In genomic region chr17:34922939-34923338, GRCm38 (mm10) we compare ENCODE assay signal across 12 mouse cellular contexts. TPM values are rescaled to one million over a fixed set of nuclear protein-coding genes. Genes with fewer than 3 reads are reported as not detected.
A peak's percentile ranks its signal among the peaks of the same experiment; 100 is the strongest.
DNase-seq lines count a peak whose midpoint lies in the region; ATAC-seq and TF ChIP-seq lines count a peak whose summit lies in the region.
"Had no signal": no experiment of that assay in that cellular context is flagged by ENCODE, and none has a peak within 500 bp of the region (broad histone marks: within the 10 kb centered on the region; RNA-seq: fewer than 3 reads in every experiment).

No protein-coding gene starts in this region.

- no peaks in the 10 kb centered on the region for H3K9me3 ChIP-seq in hindbrain, embryonic 12.5 days (replicated peaks)
- no peaks in the 10 kb centered on the region for H3K9me3 ChIP-seq in hindbrain, embryonic 13.5 days
- no peaks in the 10 kb centered on the region for H3K9me3 ChIP-seq in midbrain, postnatal 0 days (ENCODE audit: low read length)
- no peaks in the 10 kb centered on the region for H3K9me3 ChIP-seq in midbrain, embryonic 13.5 days
- H3K9me3 ChIP-seq in intestine, embryonic 15.5 days: no peaks in the 10 kb centered on the region
- H3K9me3 ChIP-seq: kidney, embryonic 15.5 days had no signal

- no peak overlapping the region for H3K4me3 ChIP-seq in hindbrain, embryonic 12.5 days
- no peak overlapping the region for H3K4me3 ChIP-seq in hindbrain, embryonic 13.5 days
- no peak overlapping the region for H3K4me3 ChIP-seq in midbrain, postnatal 0 days (ENCODE audit: low read depth, low read length)
- no peak overlapping the region for H3K4me3 ChIP-seq in midbrain, embryonic 13.5 days (replicated peaks)
- H3K4me3 ChIP-seq in intestine, embryonic 15.5 days (replicated peaks): no peak overlapping the region
- H3K4me3 ChIP-seq: kidney, embryonic 15.5 days had no signal

- no peak for ATAC-seq in hindbrain, embryonic 12.5 days (ENCODE audit: low FRiP score)
- no peak for ATAC-seq in hindbrain, embryonic 13.5 days (ENCODE audit: low FRiP score)
- no peak for ATAC-seq in midbrain, postnatal 0 days (ENCODE audit: low FRiP score)
- ATAC-seq in midbrain, embryonic 13.5 days: no peak
- ATAC-seq in intestine, embryonic 15.5 days: 0 out of 2 replicates have a peak, but pooled peaks have one; percentile 13

- no peaks in the 10 kb centered on the region for H3K4me1 ChIP-seq in hindbrain, embryonic 12.5 days
- no peaks in the 10 kb centered on the region for H3K4me1 ChIP-seq in hindbrain, embryonic 13.5 days (replicated peaks)
- no peaks in the 10 kb centered on the region for H3K4me1 ChIP-seq in midbrain, postnatal 0 days (ENCODE audit: insufficient read depth, low read length)
- H3K4me1 ChIP-seq in midbrain, embryonic 13.5 days (replicated peaks): no peaks in the 10 kb centered on the region
- H3K4me1 ChIP-seq in intestine, embryonic 15.5 days (replicated peaks): 0 out of 2 replicates have a peak, but pooled peaks cover 3% of the 10 kb centered on the region

- peak overlapping the region; percentile 35; the same call in 1 of the 2 replicates for H3K9ac ChIP-seq in hindbrain, embryonic 12.5 days
- no peak overlapping the region for H3K9ac ChIP-seq in hindbrain, embryonic 13.5 days
- H3K9ac ChIP-seq in midbrain, postnatal 0 days (replicated peaks; ENCODE audit: low read length, poor library complexity, severe bottlenecking): no peak overlapping the region
- no peak overlapping the region; the same call in 1 of the 2 replicates for H3K9ac ChIP-seq in midbrain, embryonic 13.5 days (replicated peaks)
- H3K9ac ChIP-seq in intestine, embryonic 15.5 days: no peak overlapping the region
- H3K9ac ChIP-seq: kidney, embryonic 15.5 days had no signal

- no peak overlapping the region for H3K27ac ChIP-seq in hindbrain, embryonic 12.5 days
- H3K27ac ChIP-seq in hindbrain, embryonic 13.5 days: no peak overlapping the region
- no peak overlapping the region for H3K27ac ChIP-seq in midbrain, postnatal 0 days (ENCODE audit: low read depth, low read length)
- H3K27ac ChIP-seq in midbrain, embryonic 13.5 days: no peak overlapping the region
- no peak overlapping the region for H3K27ac ChIP-seq in intestine, embryonic 15.5 days
- H3K27ac ChIP-seq: kidney, embryonic 15.5 days had no signal

- no peaks in the 10 kb centered on the region for H3K27me3 ChIP-seq in hindbrain, embryonic 12.5 days
- no peaks in the 10 kb centered on the region for H3K27me3 ChIP-seq in hindbrain, embryonic 13.5 days
- no peaks in the 10 kb centered on the region for H3K27me3 ChIP-seq in midbrain, postnatal 0 days (ENCODE audit: insufficient read depth, low read length)
- H3K27me3 ChIP-seq in midbrain, embryonic 13.5 days: no peaks in the 10 kb centered on the region
- no peaks in the 10 kb centered on the region for H3K27me3 ChIP-seq in intestine, embryonic 15.5 days (replicated peaks)
- H3K27me3 ChIP-seq: kidney, embryonic 15.5 days had no signal

- no peaks in the 10 kb centered on the region for H3K36me3 ChIP-seq in hindbrain, embryonic 12.5 days
- no peaks in the 10 kb centered on the region for H3K36me3 ChIP-seq in hindbrain, embryonic 13.5 days
- H3K36me3 ChIP-seq in midbrain, postnatal 0 days (ENCODE audit: insufficient read depth, low read length): no peaks in the 10 kb centered on the region
- H3K36me3 ChIP-seq in midbrain, embryonic 13.5 days: no peaks in the 10 kb centered on the region
- H3K36me3 ChIP-seq in intestine, embryonic 15.5 days: no peaks in the 10 kb centered on the region
- H3K36me3 ChIP-seq: kidney, embryonic 15.5 days had no signal

- no peak for DNase-seq in midbrain, postnatal 0 days (ENCODE audit: low spot score)
- peak; percentile 68 for DNase-seq in thymus, postnatal 4 days
- no peak for DNase-seq in heart, postnatal 4 days
- DNase-seq in heart, adult 11 months: no peak
- DNase-seq: cerebellum, adult 9-11 months; lung, adult 2 months had no signal

- WGBS in hindbrain, embryonic 12.5 days: 52% methylated on average over 6 of the region's 6 CpGs
- WGBS in hindbrain, embryonic 13.5 days: 51% methylated on average over 6 of the region's 6 CpGs
- WGBS in midbrain, postnatal 0 days: 54% methylated on average over 6 of the region's 6 CpGs
- 48% methylated on average over 6 of the region's 6 CpGs for WGBS in midbrain, embryonic 13.5 days
- WGBS in intestine, embryonic 15.5 days: 48% methylated on average over 6 of the region's 6 CpGs

- 0 out of 2 replicates have a peak, but pooled peaks have one; percentile 16 for TF ChIP-seq CTCF in midbrain, postnatal 0 days (IDR thresholded peaks at IDR 0.05)

- H3K4me2 ChIP-seq in hindbrain, embryonic 12.5 days (replicated peaks): no peak overlapping the region
- H3K4me2 ChIP-seq in hindbrain, embryonic 13.5 days: no peak overlapping the region
- no peak overlapping the region for H3K4me2 ChIP-seq in midbrain, postnatal 0 days (ENCODE audit: low read depth, low read length, poor library complexity, severe bottlenecking)
- no peak overlapping the region for H3K4me2 ChIP-seq in midbrain, embryonic 13.5 days (replicated peaks)
- H3K4me2 ChIP-seq in intestine, embryonic 15.5 days (replicated peaks): no peak overlapping the region
- H3K4me2 ChIP-seq: heart, embryonic 11.5 days; kidney, embryonic 15.5 days had no signal

RNA-seq across cellular contexts. Expression of gene Neu1, which starts 8.1 kb away (rescaled TPM):
- polyA plus RNA-seq in hindbrain, embryonic 12.5 days (2016; fragmentation: Nextera tagmentation; extraction: Ambion mirVana): 25.2 and 28.2 TPM in 2 replicates
- polyA plus RNA-seq in hindbrain, embryonic 13.5 days (2015; fragmentation: Nextera tagmentation; extraction: Ambion mirVana): 30.6 and 31.5 TPM in 2 replicates
- 43.3 and 96.3 TPM in 2 replicates for total RNA-seq in midbrain, postnatal 0 days (2014; rRNA removed)
- 42.7 and 47.3 TPM in 2 replicates for polyA plus RNA-seq in midbrain, postnatal 0 days (2015; fragmentation: Nextera tagmentation; extraction: Ambion mirVana)
- polyA plus RNA-seq in midbrain, embryonic 13.5 days (2015; fragmentation: Nextera tagmentation; extraction: Ambion mirVana): 25.5 and 25.9 TPM in 2 replicates
- 118 and 134 TPM in 2 replicates for polyA plus RNA-seq in intestine, embryonic 15.5 days (2015; fragmentation: Nextera tagmentation; extraction: Ambion mirVana)
- 10 to 100 TPM; 10.1 to 11.7 TPM for total RNA-seq in heart, postnatal 4 days (2021)

RNA-seq across cellular contexts. Expression of gene Slc44a4, which starts 8.7 kb away (rescaled TPM):
- 0.13 and 0.15 TPM in 2 replicates for polyA plus RNA-seq in hindbrain, embryonic 12.5 days (2016; fragmentation: Nextera tagmentation; extraction: Ambion mirVana)
- polyA plus RNA-seq in hindbrain, embryonic 13.5 days (2015; fragmentation: Nextera tagmentation; extraction: Ambion mirVana): 0.17 TPM in 1 of 2 replicates, not detected in the other
- total RNA-seq in midbrain, postnatal 0 days (2014; rRNA removed): 0.49 TPM in 1 of 2 replicates, not detected in the other
- polyA plus RNA-seq in midbrain, postnatal 0 days (2015; fragmentation: Nextera tagmentation; extraction: Ambion mirVana): 0.11 TPM in 1 of 2 replicates, not detected in the other
- 0.09 TPM in 1 of 2 replicates, not detected in the other for polyA plus RNA-seq in midbrain, embryonic 13.5 days (2015; fragmentation: Nextera tagmentation; extraction: Ambion mirVana)
- polyA plus RNA-seq in intestine, embryonic 15.5 days (2015; fragmentation: Nextera tagmentation; extraction: Ambion mirVana): 56.2 and 60.4 TPM in 2 replicates
- total RNA-seq in heart, postnatal 4 days (2021): not detected

RNA-seq across cellular contexts. Expression of gene Ehmt2, which starts 24.7 kb away (rescaled TPM):
- 110 and 113 TPM in 2 replicates for polyA plus RNA-seq in hindbrain, embryonic 12.5 days (2016; fragmentation: Nextera tagmentation; extraction: Ambion mirVana)
- polyA plus RNA-seq in hindbrain, embryonic 13.5 days (2015; fragmentation: Nextera tagmentation; extraction: Ambion mirVana): 90.1 and 98.0 TPM in 2 replicates
- 312 and 375 TPM in 2 replicates for total RNA-seq in midbrain, postnatal 0 days (2014; rRNA removed)
- 58.8 and 69.0 TPM in 2 replicates for polyA plus RNA-seq in midbrain, postnatal 0 days (2015; fragmentation: Nextera tagmentation; extraction: Ambion mirVana)
- 105 and 114 TPM in 2 replicates for polyA plus RNA-seq in midbrain, embryonic 13.5 days (2015; fragmentation: Nextera tagmentation; extraction: Ambion mirVana)
- polyA plus RNA-seq in intestine, embryonic 15.5 days (2015; fragmentation: Nextera tagmentation; extraction: Ambion mirVana): 61.2 and 67.6 TPM in 2 replicates
- total RNA-seq in heart, postnatal 4 days (2021): 10 to 100 TPM; 55.7 to 56.8 TPM

RNA-seq across cellular contexts. Expression of gene C2, which starts 24.9 kb away (rescaled TPM):
- polyA plus RNA-seq in hindbrain, embryonic 12.5 days (2016; fragmentation: Nextera tagmentation; extraction: Ambion mirVana): 1.4 and 2.6 TPM in 2 replicates
- 1.4 and 2.3 TPM in 2 replicates for polyA plus RNA-seq in hindbrain, embryonic 13.5 days (2015; fragmentation: Nextera tagmentation; extraction: Ambion mirVana)
- total RNA-seq in midbrain, postnatal 0 days (2014; rRNA removed): 2.9 and 3.1 TPM in 2 replicates
- 6.0 and 7.0 TPM in 2 replicates for polyA plus RNA-seq in midbrain, postnatal 0 days (2015; fragmentation: Nextera tagmentation; extraction: Ambion mirVana)
- 1.2 and 2.1 TPM in 2 replicates for polyA plus RNA-seq in midbrain, embryonic 13.5 days (2015; fragmentation: Nextera tagmentation; extraction: Ambion mirVana)
- polyA plus RNA-seq in intestine, embryonic 15.5 days (2015; fragmentation: Nextera tagmentation; extraction: Ambion mirVana): 14.9 and 16.0 TPM in 2 replicates
- total RNA-seq in heart, postnatal 4 days (2021): 1 to 10 TPM; 3.0 to 3.7 TPM

RNA-seq across cellular contexts. Expression of gene Hspa1b, which starts 36.1 kb away (rescaled TPM):
- 0.08 and 0.25 TPM in 2 replicates for polyA plus RNA-seq in hindbrain, embryonic 12.5 days (2016; fragmentation: Nextera tagmentation; extraction: Ambion mirVana)
- polyA plus RNA-seq in hindbrain, embryonic 13.5 days (2015; fragmentation: Nextera tagmentation; extraction: Ambion mirVana): 0.26 and 0.32 TPM in 2 replicates
- total RNA-seq in midbrain, postnatal 0 days (2014; rRNA removed): 16.8 and 18.2 TPM in 2 replicates
- 0.47 and 0.79 TPM in 2 replicates for polyA plus RNA-seq in midbrain, postnatal 0 days (2015; fragmentation: Nextera tagmentation; extraction: Ambion mirVana)
- polyA plus RNA-seq in midbrain, embryonic 13.5 days (2015; fragmentation: Nextera tagmentation; extraction: Ambion mirVana): 0.10 and 0.11 TPM in 2 replicates
- 0.43 TPM in 2 replicates for polyA plus RNA-seq in intestine, embryonic 15.5 days (2015; fragmentation: Nextera tagmentation; extraction: Ambion mirVana)
- total RNA-seq in heart, postnatal 4 days (2021): 1 to 10 TPM; 4.8 to 5.2 TPM

Comparison
In these comparisons a context has a peak if more than half of its experiments do, and no peak if none do; other contexts are left out.
1. RNA of gene Slc44a4, which starts 8.7 kb away (polyA plus RNA-seq): 56.2 to 60.4 TPM in intestine, embryonic 15.5 days; 0.13 to 0.15 TPM in hindbrain, embryonic 12.5 days, 0.11 TPM in midbrain, postnatal 0 days, 0.09 TPM in midbrain, embryonic 13.5 days and 0.17 TPM in hindbrain, embryonic 13.5 days; every median in the first group is over 10 times any median in the second.